Mouse (Mus musculus): ENCODE data around the gene Egfl8. TPM values are rescaled to one million over a fixed set of nuclear protein-coding genes. Genes with fewer than 3 reads are reported as not detected.

Egfl8 gene
- polyA plus RNA-seq, 1 experiment from 2014 or later, result 4.4 TPM

DNA sequence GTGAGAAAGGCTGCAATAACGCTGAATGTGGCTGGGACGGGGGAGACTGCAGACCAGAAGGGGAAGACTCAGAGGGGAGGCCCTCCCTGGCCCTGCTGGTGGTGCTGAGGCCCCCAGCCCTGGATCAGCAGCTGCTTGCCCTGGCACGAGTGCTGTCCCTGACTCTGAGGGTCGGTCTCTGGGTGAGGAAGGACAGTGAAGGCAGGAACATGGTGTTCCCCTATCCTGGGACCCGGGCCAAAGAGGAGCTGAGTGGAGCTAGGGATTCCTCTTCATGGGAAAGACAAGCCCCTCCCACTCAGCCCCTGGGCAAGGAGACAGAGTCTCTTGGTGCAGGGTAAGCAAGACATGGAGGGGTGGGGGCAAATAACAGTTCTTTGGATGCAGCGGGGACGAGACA lies 32.4 kb downstream of the Egfl8 start:
- H3K27me3 ChIP-seq, result no peaks in the 10 kb centered on the region
- H3K9me3 ChIP-seq (replicated peaks), result no peaks in the 10 kb centered on the region
- H3K9ac ChIP-seq, result no peak overlapping the region
- H3K36me3 ChIP-seq, result no peaks in the 10 kb centered on the region
- H3K4me2 ChIP-seq, result no peak overlapping the region
- no peak for ATAC-seq (replicated peaks; ENCODE audit: low FRiP score)
- no peak overlapping the region for H3K27ac ChIP-seq
- peaks cover 21% of the 10 kb centered on the region for H3K4me1 ChIP-seq
- no peak overlapping the region for H3K4me3 ChIP-seq (replicated peaks)
- 63% methylated on average over 7 of the region's 7 CpGs for WGBS

GRCm38 (mm10) chr17:34582528-34582927 lies 33.2 kb downstream of the Egfl8 start:
- 86% methylated on average over 12 of the region's 12 CpGs for WGBS
- no peak for ATAC-seq (replicated peaks; ENCODE audit: low FRiP score)
- Histone ChIP-seq H3K4me3 (replicated peaks) (no peak overlapping the region), H3K9me3 (replicated peaks) (no peaks in the 10 kb centered on the region), H3K27me3 (no peaks in the 10 kb centered on the region), H3K9ac (no peak overlapping the region), H3K4me1 (peaks cover 14% of the 10 kb centered on the region), H3K36me3 (no peaks in the 10 kb centered on the region), H3K4me2 (no peak overlapping the region), H3K27ac (no peak overlapping the region)

DNA sequence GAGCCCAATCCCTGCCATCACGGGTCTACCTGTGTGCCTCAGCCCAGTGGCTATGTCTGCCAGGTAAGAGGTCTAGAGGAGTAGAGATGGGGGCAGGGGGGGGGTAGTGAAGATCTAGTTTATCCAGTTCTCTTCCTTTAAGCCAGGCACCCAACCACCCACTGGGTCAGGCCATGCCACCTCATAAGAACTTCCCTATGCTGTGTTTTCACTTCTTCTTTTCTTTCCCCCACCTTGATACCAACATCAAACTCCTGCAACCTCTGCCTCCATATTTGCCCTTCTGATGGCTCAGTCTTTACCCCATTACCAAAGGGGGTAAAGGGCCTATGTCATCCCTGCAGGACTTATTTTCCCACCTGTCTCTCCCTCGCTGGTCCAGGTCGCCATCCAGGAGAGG lies 37.7 kb downstream of the Egfl8 start:
- no peaks in the 10 kb centered on the region for H3K27me3 ChIP-seq
- 93% methylated on average over 3 of the region's 3 CpGs for WGBS
- ATAC-seq (replicated peaks; ENCODE audit: low FRiP score), result no peak
- H3K4me2 ChIP-seq, result no peak overlapping the region
- H3K27ac ChIP-seq, result no peak overlapping the region
- H3K4me1 ChIP-seq, result no peaks in the 10 kb centered on the region
- H3K9me3 ChIP-seq (replicated peaks), result no peaks in the 10 kb centered on the region
- no peaks in the 10 kb centered on the region for H3K36me3 ChIP-seq
- no peak overlapping the region for H3K9ac ChIP-seq
- no peak overlapping the region for H3K4me3 ChIP-seq (replicated peaks)

DNA sequence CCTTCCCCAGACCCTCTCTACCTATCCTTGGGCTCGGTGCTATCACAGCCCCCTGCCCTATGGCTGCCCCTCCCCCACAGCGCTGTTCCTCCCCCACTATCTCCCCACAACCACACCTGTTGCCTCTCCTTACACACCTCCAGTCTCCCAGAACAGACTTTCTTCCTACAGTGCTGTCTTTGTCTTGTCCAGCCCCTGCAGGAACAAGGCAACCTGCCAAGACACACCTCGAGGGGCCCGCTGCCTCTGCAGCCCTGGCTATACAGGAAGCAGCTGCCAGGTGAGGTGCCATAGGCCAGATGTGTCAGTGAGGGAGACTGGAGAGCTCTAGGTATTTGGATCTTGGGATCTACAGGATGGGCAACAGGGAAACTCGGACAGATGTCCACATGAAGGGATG lies 39.2 kb downstream of the Egfl8 start:
- H3K27me3 ChIP-seq, result no peaks in the 10 kb centered on the region
- H3K36me3 ChIP-seq, result no peaks in the 10 kb centered on the region
- no peak overlapping the region for H3K9ac ChIP-seq
- no peak overlapping the region for H3K4me2 ChIP-seq
- 63% methylated on average over 5 of the region's 5 CpGs for WGBS
- H3K27ac ChIP-seq, result no peak overlapping the region
- H3K4me1 ChIP-seq, result no peaks in the 10 kb centered on the region
- H3K9me3 ChIP-seq (replicated peaks), result 0 out of 2 replicates have a peak, but pooled peaks cover 3% of the 10 kb centered on the region
- H3K4me3 ChIP-seq (replicated peaks), result no peak overlapping the region
- no peak for ATAC-seq (replicated peaks; ENCODE audit: low FRiP score)

- no peaks in the 10 kb centered on the region for H3K36me3 ChIP-seq
- 26% methylated on average over 15 of the region's 15 CpGs for WGBS
- H3K27me3 ChIP-seq, result no peaks in the 10 kb centered on the region
- ATAC-seq (replicated peaks; ENCODE audit: low FRiP score), result 0 out of 2 replicates have a peak, but pooled peaks have one; percentile 17
- peaks cover 1% of the 10 kb centered on the region for H3K4me1 ChIP-seq
- no peak overlapping the region for H3K4me2 ChIP-seq
- no peak overlapping the region for H3K4me3 ChIP-seq (replicated peaks)
- H3K27ac ChIP-seq, result no peak overlapping the region
- no peak overlapping the region for H3K9ac ChIP-seq
- H3K9me3 ChIP-seq (replicated peaks), result 0 out of 2 replicates have a peak, but pooled peaks cover 3% of the 10 kb centered on the region
Measured at GRCm38 (mm10) chr17:34572361-34572760, 43.4 kb downstream of the Egfl8 start.

DNA sequence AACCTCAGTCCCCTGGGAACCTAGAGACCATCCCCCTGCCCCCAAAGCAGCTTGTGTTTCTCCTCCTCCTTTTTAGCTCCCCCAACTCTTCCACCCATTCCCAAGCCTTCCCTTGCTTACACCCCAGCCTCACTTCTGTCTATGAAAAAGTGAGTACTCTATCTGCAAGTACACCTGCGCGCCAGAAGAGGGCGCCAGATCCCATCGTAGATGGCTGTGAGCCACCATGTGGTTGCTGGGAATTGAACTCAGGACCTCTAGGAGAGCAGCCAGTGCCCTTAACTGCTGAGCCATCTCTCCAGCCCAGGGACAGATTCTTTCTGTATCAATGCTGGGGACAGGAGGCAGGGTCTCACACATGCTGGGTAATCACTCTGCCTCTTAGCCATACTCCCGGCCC lies 43.9 kb downstream of the Egfl8 start:
- no peak overlapping the region for H3K4me2 ChIP-seq
- H3K27ac ChIP-seq, result no peak overlapping the region
- ATAC-seq (replicated peaks; ENCODE audit: low FRiP score), result no peak
- no peaks in the 10 kb centered on the region for H3K36me3 ChIP-seq
- no peaks in the 10 kb centered on the region for H3K27me3 ChIP-seq
- no peak overlapping the region for H3K9ac ChIP-seq
- H3K4me3 ChIP-seq (replicated peaks), result no peak overlapping the region
- WGBS, result 19% methylated on average over 5 of the region's 5 CpGs
- H3K9me3 ChIP-seq (replicated peaks), result 0 out of 2 replicates have a peak, but pooled peaks cover 3% of the 10 kb centered on the region
- H3K4me1 ChIP-seq, result peaks cover 5% of the 10 kb centered on the region

DNA sequence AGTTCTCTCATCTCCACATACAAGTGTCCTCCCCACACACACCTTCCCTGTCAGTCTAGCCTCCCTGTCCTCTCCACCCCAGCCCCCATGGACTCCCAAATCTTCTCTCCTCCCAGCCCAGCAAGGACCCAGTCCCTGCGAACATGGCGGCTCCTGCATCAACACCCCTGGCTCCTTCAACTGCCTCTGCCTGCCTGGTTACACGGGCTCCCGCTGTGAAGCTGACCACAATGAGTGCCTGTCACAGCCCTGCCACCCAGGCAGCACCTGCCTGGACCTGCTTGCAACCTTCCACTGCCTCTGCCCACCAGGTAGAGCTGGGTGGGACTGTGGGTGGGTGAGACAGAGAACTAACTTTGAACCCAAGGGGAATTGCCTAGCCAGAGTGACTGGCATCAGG lies 45.9 kb downstream of the Egfl8 start:
- 0 out of 2 replicates have a peak, but pooled peaks cover 3% of the 10 kb centered on the region for H3K9me3 ChIP-seq (replicated peaks)
- no peak overlapping the region for H3K9ac ChIP-seq
- no peaks in the 10 kb centered on the region for H3K36me3 ChIP-seq
- H3K4me2 ChIP-seq, result no peak overlapping the region
- no peak overlapping the region for H3K27ac ChIP-seq
- WGBS, result 76% methylated on average over 4 of the region's 4 CpGs
- H3K4me1 ChIP-seq, result peaks cover 11% of the 10 kb centered on the region
- H3K27me3 ChIP-seq, result no peaks in the 10 kb centered on the region
- H3K4me3 ChIP-seq (replicated peaks), result no peak overlapping the region
- ATAC-seq (replicated peaks; ENCODE audit: low FRiP score), result no peak

DNA sequence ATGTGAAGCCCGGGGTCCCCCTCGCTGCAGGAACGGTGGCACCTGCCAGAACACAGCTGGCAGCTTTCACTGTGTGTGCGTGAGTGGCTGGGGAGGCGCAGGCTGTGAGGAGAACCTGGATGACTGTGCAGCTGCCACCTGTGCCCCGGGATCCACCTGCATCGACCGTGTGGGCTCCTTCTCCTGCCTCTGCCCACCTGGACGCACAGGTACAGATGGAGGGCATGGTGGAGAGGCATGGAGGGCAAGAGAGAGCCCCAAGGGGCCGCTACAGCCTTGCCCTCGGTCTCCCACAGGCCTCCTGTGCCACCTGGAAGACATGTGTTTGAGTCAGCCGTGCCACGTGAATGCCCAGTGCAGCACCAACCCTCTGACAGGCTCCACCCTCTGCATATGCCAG lies 47.4 kb downstream of the Egfl8 start:
- ATAC-seq (replicated peaks; ENCODE audit: low FRiP score), result no peak
- Histone ChIP-seq H3K36me3 (no peaks in the 10 kb centered on the region), H3K4me3 (replicated peaks) (no peak overlapping the region), H3K4me2 (no peak overlapping the region), H3K27me3 (no peaks in the 10 kb centered on the region), H3K27ac (no peak overlapping the region), H3K9me3 (replicated peaks) (0 out of 2 replicates have a peak, but pooled peaks cover 3% of the 10 kb centered on the region), H3K4me1 (peaks cover 23% of the 10 kb centered on the region), H3K9ac (no peak overlapping the region)
- 75% methylated on average over 13 of the region's 13 CpGs for WGBS

GRCm38 (mm10) chr17:34567311-34567710 lies 48.5 kb downstream of the Egfl8 start:
- ATAC-seq (replicated peaks; ENCODE audit: low FRiP score), result no peak
- WGBS, result 66% methylated on average over 9 of the region's 9 CpGs
- H3K27ac ChIP-seq, result no peak overlapping the region
- peaks cover 23% of the 10 kb centered on the region for H3K4me1 ChIP-seq
- H3K9me3 ChIP-seq (replicated peaks), result 0 out of 2 replicates have a peak, but pooled peaks cover 3% of the 10 kb centered on the region
- H3K4me2 ChIP-seq, result no peak overlapping the region
- H3K9ac ChIP-seq, result no peak overlapping the region
- H3K36me3 ChIP-seq, result no peaks in the 10 kb centered on the region
- H3K4me3 ChIP-seq (replicated peaks), result no peak overlapping the region
- H3K27me3 ChIP-seq, result no peaks in the 10 kb centered on the region

DNA sequence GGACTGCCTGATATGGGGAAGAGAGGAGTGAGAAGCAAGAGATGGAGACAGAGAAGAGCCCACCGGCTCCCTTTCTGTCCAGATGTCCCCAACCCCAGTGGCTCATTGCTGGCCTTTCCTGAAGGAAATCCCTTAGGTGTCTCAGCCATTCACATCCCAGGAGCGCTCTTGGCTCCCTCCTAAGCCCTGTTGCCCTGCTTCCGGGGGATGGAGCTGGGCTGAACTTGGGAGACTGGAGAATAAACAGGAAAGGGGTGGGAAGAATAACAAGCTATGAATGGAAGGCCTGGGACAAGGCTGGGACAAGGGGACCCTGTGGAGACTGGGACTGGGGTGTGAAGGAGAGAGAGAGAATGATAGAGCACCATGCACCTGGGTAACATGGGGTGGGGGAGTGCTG lies 51.0 kb downstream of the Egfl8 start:
- WGBS, result 30% methylated on average over 3 of the region's 3 CpGs
- Histone ChIP-seq H3K4me2 (peak overlapping the region; percentile 49), H3K9ac (peak overlapping the region; percentile 18; the same call in 1 of the 2 replicates), H3K9me3 (replicated peaks) (no peaks in the 10 kb centered on the region), H3K4me1 (peaks cover 27% of the 10 kb centered on the region), H3K4me3 (replicated peaks) (peak overlapping the region; percentile 29), H3K36me3 (no peaks in the 10 kb centered on the region), H3K27me3 (no peaks in the 10 kb centered on the region), H3K27ac (peak overlapping the region; percentile 88)
- peak; percentile 64 for ATAC-seq (replicated peaks; ENCODE audit: low FRiP score)

- peak; percentile 59 for ATAC-seq (replicated peaks; ENCODE audit: low FRiP score)
- Histone ChIP-seq H3K4me2 (peak within 1 kb of the TSS; percentile 49), H3K36me3 (no peaks in the 10 kb centered on the region), H3K9ac (peak within 1 kb of the TSS; percentile 18; the same call in 1 of the 2 replicates), H3K9me3 (replicated peaks) (no peaks in the 10 kb centered on the region), H3K27me3 (no peaks in the 10 kb centered on the region), H3K27ac (peak within 1 kb of the TSS; percentile 88), H3K4me1 (peaks cover 27% of the 10 kb centered on the region), H3K4me3 (replicated peaks) (peak within 1 kb of the TSS; percentile 29)
- 6% methylated on average over 6 of the region's 6 CpGs for WGBS
Measured at GRCm38 (mm10) chr17:34564003-34564421, 51.8 kb downstream of the Egfl8 start, which contains the start of gene Notch4. Gene Notch4, plus strand, starts transcription at chr17:34564268.

DNA sequence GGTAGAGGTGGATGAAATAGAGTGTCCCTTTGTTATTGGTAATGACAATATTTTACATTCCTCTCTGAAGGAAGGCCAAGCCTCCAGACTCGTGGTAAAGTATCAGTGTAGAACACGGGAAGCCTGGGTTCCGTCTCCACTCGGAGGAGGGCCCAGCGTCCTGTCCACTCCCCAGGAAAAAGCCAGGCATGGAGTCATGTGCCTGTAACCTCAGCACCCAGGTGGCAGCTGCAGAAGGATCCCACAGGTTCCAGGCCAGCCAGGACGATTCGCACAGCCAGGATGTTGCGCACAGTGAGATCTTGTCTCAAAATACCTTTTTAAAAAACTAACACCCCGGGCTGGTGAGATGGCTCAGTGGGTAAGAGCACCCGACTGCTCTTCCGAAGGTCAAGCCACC lies 52.4 kb downstream of the Egfl8 start:
- Histone ChIP-seq H3K9ac (no peak overlapping the region), H3K4me3 (replicated peaks) (no peak overlapping the region), H3K36me3 (no peaks in the 10 kb centered on the region), H3K4me1 (peaks cover 27% of the 10 kb centered on the region), H3K9me3 (replicated peaks) (no peaks in the 10 kb centered on the region), H3K27ac (no peak overlapping the region), H3K4me2 (no peak overlapping the region), H3K27me3 (no peaks in the 10 kb centered on the region)
- ATAC-seq (replicated peaks; ENCODE audit: low FRiP score), result no peak
- WGBS, result 60% methylated on average over 11 of the region's 11 CpGs
